Mouse (Mus musculus) midbrain, embryonic 10.5 days (tissue): ENCODE measurements around the gene 4833439L19Rik. TPM values are rescaled to one million over a fixed set of nuclear protein-coding genes. Genes with fewer than 3 reads are reported as not detected.
A peak's percentile ranks its signal among the peaks of the same experiment; 100 is the strongest.

Experiments
- DNase-seq: peaks from one replicate; pipeline ENCODE4 v3.0.0-alpha.2; 2017; ENCODE audit warnings: low spot score
- H3K27ac ChIP-seq: fragments of 300-500 bp; sonication (generic); replicated peaks from 2 replicates; pipeline ENCODE4 v1.5.1; 2016; ENCODE audit warnings: mild to moderate bottlenecking
- H3K27me3 ChIP-seq: fragments of 300-500 bp; sonication (generic); 2 replicates; pipeline ENCODE4 v1.6.1; 2016; ENCODE audit warnings: low read depth, mild to moderate bottlenecking; ENCODE audit not compliant: poor library complexity, severe bottlenecking
- H3K36me3 ChIP-seq: fragments of 300-500 bp; sonication (generic); 2 replicates; pipeline ENCODE4 v1.6.1; 2016; ENCODE audit warnings: mild to moderate bottlenecking, moderate library complexity
- H3K4me1 ChIP-seq: fragments of 300-500 bp; sonication (generic); 2 replicates; pipeline ENCODE4 v1.6.1; 2016
- H3K4me3 ChIP-seq: fragments of 300-500 bp; sonication (generic); 2 replicates; pipeline ENCODE4 v1.5.1; 2016; ENCODE audit warnings: mild to moderate bottlenecking, moderate library complexity
- H3K9me3 ChIP-seq: fragments of 300-500 bp; sonication (generic); replicated peaks from 2 replicates; pipeline ENCODE4 v1.6.1; 2016; ENCODE audit warnings: mild to moderate bottlenecking
- WGBS: fragments of 180-500 bp; shearing (Covaris S2); methylation state at CpG from one replicate; pipeline ENCODE4 v1.1.7; 2016; 5-methylcytosine and 5-hydroxymethylcytosine counted together
- polyA plus RNA-seq: library from polyadenylated mRNA; unstranded; fragments of >200 nt; fragmentation: Nextera tagmentation; extraction: Ambion mirVana; gene quantifications from 2 replicates; pipeline ENCODE4 v1.2.1, GENCODE M21; 2016

The 4833439L19Rik gene
- polyA plus RNA-seq, 1 experiment from 2014 or later, result 215 TPM

DNA sequence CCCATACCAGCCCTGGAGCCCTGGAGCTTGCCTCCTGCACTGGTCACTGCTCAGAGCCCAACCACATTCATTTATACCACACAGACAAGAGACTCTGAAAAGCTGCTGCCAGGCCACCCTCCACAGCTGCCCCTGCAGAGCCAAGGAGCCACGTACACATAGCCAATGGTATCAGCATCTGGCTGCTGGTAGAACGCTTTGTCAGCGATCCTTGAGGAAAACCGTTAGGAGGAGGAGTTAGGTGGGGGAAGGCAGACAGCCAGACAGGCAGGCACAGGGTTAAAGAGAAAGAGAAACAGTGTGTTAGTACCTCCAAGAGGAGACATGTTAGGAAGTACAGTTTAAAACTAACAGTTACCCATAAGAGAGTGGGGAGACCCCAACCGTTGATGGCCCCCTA is 31.6 kb upstream of the 4833439L19Rik start:
- 0 out of 2 replicates have a peak, but pooled peaks cover 2% of the 10 kb centered on the region for H3K9me3 ChIP-seq
- peaks cover 27% of the 10 kb centered on the region; the same call in 1 of the 2 replicates for H3K36me3 ChIP-seq
- DNase-seq, result no peak
- 79% methylated on average over 5 of the region's 5 CpGs for WGBS
- H3K4me3 ChIP-seq, result no peak overlapping the region
- H3K27ac ChIP-seq, result no peak overlapping the region
- H3K27me3 ChIP-seq, result peaks cover 8% of the 10 kb centered on the region
- H3K4me1 ChIP-seq, result peaks cover under 1% of the 10 kb centered on the region; the same call in 1 of the 2 replicates

DNA sequence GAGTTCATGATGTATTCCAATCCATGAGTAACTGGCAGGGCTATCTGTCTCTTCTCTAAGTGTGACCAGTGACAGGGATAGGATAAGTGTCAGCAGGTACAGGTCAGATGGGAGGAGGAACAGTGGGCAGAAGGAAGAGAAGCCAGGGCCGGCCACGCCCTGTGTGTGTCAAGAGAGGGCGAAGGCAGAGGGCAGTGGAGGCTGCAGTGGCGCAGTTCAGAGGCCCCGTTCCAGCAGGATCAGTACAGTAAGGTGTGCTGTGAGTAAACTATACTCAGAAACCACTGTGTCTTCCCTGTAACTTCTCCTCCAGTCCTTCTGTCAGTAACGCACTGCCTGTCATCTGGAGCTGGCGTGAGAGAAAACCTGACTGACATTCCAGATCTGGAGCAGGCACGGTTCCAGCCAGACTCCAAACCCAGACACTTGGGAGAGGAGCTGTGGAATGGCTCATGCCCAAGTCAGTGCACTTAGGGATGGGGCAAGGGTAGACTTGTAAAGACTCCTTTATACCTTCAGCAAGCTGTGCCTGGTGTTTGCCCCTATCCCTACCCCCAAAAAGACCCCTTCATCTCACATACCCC is 31.0 kb upstream of the 4833439L19Rik start:
- Histone ChIP-seq H3K9me3 (0 out of 2 replicates have a peak, but pooled peaks cover 2% of the 10 kb centered on the region), H3K4me1 (peaks cover 7% of the 10 kb centered on the region), H3K27ac (no peak overlapping the region; the same call in 1 of the 2 replicates), H3K27me3 (peaks cover 4% of the 10 kb centered on the region; the same call in 1 of the 2 replicates), H3K36me3 (peaks cover 27% of the 10 kb centered on the region; the same call in 1 of the 2 replicates), H3K4me3 (no peak overlapping the region)
- WGBS, result 88% methylated on average over 8 of the region's 8 CpGs
- no peak for DNase-seq

- 87% methylated on average over 11 of the region's 11 CpGs for WGBS
- Histone ChIP-seq H3K9me3 (no peaks in the 10 kb centered on the region), H3K4me1 (peaks cover 22% of the 10 kb centered on the region), H3K36me3 (peaks cover 17% of the 10 kb centered on the region), H3K27me3 (no peaks in the 10 kb centered on the region), H3K4me3 (no peak overlapping the region), H3K27ac (no peak overlapping the region)
- no peak for DNase-seq
Observed at GRCm38 (mm10) chr13:54593617-54594016, 28.4 kb upstream of the 4833439L19Rik start.

DNA sequence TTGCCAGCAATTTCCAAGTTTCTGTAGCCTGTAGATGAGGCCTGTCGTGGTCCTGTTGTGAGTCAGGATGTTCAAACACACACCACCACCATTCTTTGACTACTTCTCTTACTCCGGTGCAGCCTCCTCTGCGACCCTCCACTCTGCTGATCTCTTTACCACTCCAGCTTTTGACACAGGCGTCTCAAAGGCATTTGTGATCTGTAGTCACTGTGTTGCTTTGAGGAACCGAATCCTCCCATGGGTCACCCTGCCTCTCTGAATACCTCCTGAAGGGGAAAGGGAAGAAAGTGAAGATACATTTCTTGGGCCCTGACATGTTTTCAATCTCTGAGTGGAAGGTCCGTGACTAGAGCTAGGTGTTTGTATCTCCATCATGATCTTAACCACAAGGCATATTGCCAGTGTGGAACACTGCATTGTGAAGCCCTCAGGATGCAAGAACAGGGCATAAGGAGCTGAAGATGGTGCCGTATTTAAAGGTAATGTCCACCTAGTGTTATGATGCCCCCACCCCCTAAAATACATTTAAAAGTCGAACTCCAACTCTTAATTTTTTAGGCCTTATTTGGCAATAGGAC is 26.6 kb upstream of the 4833439L19Rik start:
- H3K36me3 ChIP-seq, result peaks cover 26% of the 10 kb centered on the region
- no peak overlapping the region for H3K27ac ChIP-seq
- peaks cover 26% of the 10 kb centered on the region for H3K4me1 ChIP-seq
- no peaks in the 10 kb centered on the region for H3K27me3 ChIP-seq
- 0 out of 2 replicates have a peak overlapping the region, but pooled peaks have one; percentile 93 for H3K4me3 ChIP-seq
- WGBS, result 90% methylated on average over 8 of the region's 8 CpGs
- no peak for DNase-seq
- H3K9me3 ChIP-seq, result no peaks in the 10 kb centered on the region

GRCm38 (mm10) chr13:54589996-54590951 is 25.0 kb upstream of the 4833439L19Rik start, which contains the start of the genes Nop16 and Higd2a:
Nop16 (minus strand) TSS chr13:54590090.
Higd2a (plus strand) TSS chr13:54590207.
- peak; percentile 96 for DNase-seq
- Histone ChIP-seq H3K27ac (peak within 1 kb of the TSS; percentile 87), H3K27me3 (no peaks in the 10 kb centered on the region), H3K4me1 (peaks cover 26% of the 10 kb centered on the region), H3K9me3 (no peaks in the 10 kb centered on the region), H3K4me3 (peak within 1 kb of the TSS; percentile 93), H3K36me3 (peaks cover 39% of the 10 kb centered on the region)
- WGBS, result under 1% methylated on average over 51 of the region's 51 CpGs

DNA sequence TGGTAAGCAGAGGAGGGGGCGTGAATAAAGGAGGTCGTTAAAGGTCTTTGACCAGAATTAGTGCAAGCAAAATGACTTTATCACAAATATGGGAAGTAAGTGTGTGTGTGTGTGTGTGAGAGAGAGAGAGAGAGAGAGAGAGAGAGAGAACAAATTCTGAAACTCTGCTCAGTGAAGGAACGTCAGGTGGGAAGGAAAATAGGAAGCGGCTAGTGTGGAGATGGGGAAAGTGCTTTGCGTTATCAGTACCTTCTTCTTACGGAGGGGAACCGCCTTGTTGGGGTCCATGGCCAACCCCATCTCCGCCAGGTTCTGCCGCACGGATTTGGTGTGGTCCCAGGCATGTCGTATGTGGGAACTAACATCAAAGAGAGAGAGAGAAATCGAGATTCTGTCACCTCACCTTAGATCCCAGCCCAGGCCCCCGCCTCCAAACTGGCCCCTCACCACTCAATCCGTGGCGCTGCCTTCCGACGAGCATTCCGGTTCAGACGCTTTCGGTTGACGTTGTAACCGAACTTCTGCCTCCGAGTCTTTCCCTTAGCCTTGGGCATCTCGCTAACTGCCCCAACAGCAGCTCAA is 24.3 kb upstream of the 4833439L19Rik start:
- Histone ChIP-seq H3K36me3 (peaks cover 46% of the 10 kb centered on the region), H3K27ac (peak overlapping the region; percentile 87), H3K4me3 (peak overlapping the region; percentile 93), H3K4me1 (peaks cover 26% of the 10 kb centered on the region), H3K9me3 (no peaks in the 10 kb centered on the region), H3K27me3 (no peaks in the 10 kb centered on the region)
- DNase-seq, result no peak
- WGBS, result 3% methylated on average over 24 of the region's 24 CpGs

DNA sequence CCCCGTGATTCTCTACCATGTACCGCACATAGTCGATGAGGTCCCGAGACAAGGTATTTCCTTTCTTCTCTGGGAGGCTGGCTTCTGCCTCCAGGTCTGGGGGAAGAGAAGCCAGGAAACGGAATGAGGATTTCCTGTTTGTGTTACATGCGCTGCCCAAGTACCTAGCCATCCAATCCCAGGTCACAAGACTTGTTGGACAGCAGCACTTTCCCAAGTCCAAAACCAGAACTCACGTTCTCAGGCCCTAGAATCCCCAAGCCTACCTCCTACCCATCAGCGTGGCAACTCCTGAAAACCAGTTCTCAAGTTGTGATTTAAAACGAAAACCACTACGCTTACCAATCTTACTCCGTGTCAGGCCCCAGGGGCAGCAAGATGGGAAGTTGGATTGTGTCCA is 20.6 kb upstream of the 4833439L19Rik start:
- H3K27me3 ChIP-seq, result no peaks in the 10 kb centered on the region
- 93% methylated on average over 11 of the region's 11 CpGs for WGBS
- no peak for DNase-seq
- H3K4me1 ChIP-seq, result peaks cover 15% of the 10 kb centered on the region
- no peak overlapping the region for H3K4me3 ChIP-seq
- peaks cover 79% of the 10 kb centered on the region for H3K36me3 ChIP-seq
- no peak overlapping the region for H3K27ac ChIP-seq
- H3K9me3 ChIP-seq, result no peaks in the 10 kb centered on the region

- no peaks in the 10 kb centered on the region for H3K27me3 ChIP-seq
- peaks cover 4% of the 10 kb centered on the region; the same call in 1 of the 2 replicates for H3K4me1 ChIP-seq
- H3K27ac ChIP-seq, result no peak overlapping the region
- WGBS, result 92% methylated on average over 5 of the region's 5 CpGs
- peaks cover 100% of the 10 kb centered on the region for H3K36me3 ChIP-seq
- no peaks in the 10 kb centered on the region for H3K9me3 ChIP-seq
- no peak overlapping the region for H3K4me3 ChIP-seq
- no peak for DNase-seq
Observed at GRCm38 (mm10) chr13:54582860-54583259, 17.6 kb upstream of the 4833439L19Rik start.

- Histone ChIP-seq H3K9me3 (no peaks in the 10 kb centered on the region), H3K27ac (no peak overlapping the region), H3K4me3 (no peak overlapping the region), H3K27me3 (no peaks in the 10 kb centered on the region), H3K4me1 (peaks cover 6% of the 10 kb centered on the region; the same call in 1 of the 2 replicates), H3K36me3 (peaks cover 100% of the 10 kb centered on the region)
- WGBS, result 90% methylated on average over 10 of the region's 10 CpGs
- no peak for DNase-seq
Observed at GRCm38 (mm10) chr13:54582126-54582525, 16.9 kb upstream of the 4833439L19Rik start.

GRCm38 (mm10) chr13:54581385-54581784 is 16.1 kb upstream of the 4833439L19Rik start:
- H3K9me3 ChIP-seq, result no peaks in the 10 kb centered on the region
- WGBS, result 81% methylated on average over 2 of the region's 2 CpGs
- H3K27me3 ChIP-seq, result no peaks in the 10 kb centered on the region
- H3K4me1 ChIP-seq, result peaks cover 13% of the 10 kb centered on the region
- H3K36me3 ChIP-seq, result peaks cover 99% of the 10 kb centered on the region
- no peak overlapping the region for H3K4me3 ChIP-seq
- no peak for DNase-seq
- H3K27ac ChIP-seq, result no peak overlapping the region

DNA sequence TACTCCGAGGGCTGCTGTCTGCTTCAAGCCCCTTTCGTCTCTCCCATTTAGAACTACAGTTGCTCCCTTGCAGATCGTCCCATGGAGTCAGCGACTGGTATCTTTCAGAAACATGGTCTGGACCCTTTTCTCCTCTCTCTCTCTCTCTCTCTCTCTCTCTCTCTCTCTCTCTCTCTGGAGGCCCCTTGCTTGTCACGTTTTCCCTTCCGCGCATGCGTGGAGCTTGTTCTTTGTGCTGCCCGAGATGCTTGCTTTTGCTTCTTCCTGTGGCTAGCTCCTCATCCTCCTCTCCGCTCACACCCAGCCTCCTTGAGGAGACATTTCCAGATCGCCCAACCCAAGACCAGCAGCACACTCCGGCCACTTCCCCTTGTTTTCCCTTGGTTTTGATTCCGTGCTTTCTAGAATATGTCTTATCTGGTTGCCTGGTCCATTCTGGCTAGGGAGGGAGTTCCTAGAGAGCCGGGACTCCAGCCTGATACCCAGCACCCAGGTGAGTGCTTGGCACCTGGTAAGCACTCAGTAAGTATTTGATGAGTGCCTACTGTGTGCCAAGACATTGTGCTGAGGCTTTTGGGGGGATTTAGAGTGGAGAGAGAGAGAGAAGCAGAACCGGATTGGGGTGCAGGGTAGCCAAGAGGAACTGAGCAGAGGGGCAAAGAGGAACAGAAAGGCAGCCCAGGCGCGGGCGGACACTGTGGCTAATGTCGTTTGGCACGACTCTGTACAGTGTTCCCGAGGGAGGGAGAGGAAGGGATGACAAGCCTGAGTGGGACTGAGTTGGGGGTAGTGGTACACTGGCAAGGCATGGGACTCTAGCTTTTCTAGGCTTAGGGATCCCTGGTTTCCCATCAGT is 12.6 kb upstream of the 4833439L19Rik start:
- Histone ChIP-seq H3K27me3 (peaks cover 16% of the 10 kb centered on the region), H3K27ac (no peak overlapping the region), H3K4me3 (no peak overlapping the region), H3K9me3 (no peaks in the 10 kb centered on the region), H3K36me3 (peaks cover 66% of the 10 kb centered on the region), H3K4me1 (peaks cover 35% of the 10 kb centered on the region)
- WGBS, result 86% methylated on average over 21 of the region's 21 CpGs
- DNase-seq, result no peak
